Comparison of ENCODE assay signal across 8 mouse cellular contexts in genomic region chr11:117330076-117330950, GRCm38 (mm10).
DNase-seq lines count a peak whose midpoint lies in the region; ATAC-seq lines count a peak whose summit lies in the region.

No protein-coding gene starts in this region.

- H3K36me3 ChIP-seq in kidney, embryonic 15.5 days: no peaks in the 10 kb centered on the region
- H3K36me3 ChIP-seq in hindbrain, embryonic 14.5 days (replicated peaks; ENCODE audit: control insufficient read depth, insufficient read depth): no peaks in the 10 kb centered on the region
- peaks cover 5% of the 10 kb centered on the region for H3K36me3 ChIP-seq in midbrain, embryonic 10.5 days

- no peaks in the 10 kb centered on the region for H3K27me3 ChIP-seq in kidney, embryonic 15.5 days
- H3K27me3 ChIP-seq in hindbrain, embryonic 14.5 days (ENCODE audit: control insufficient read depth, insufficient read depth, low read length): no peaks in the 10 kb centered on the region
- H3K27me3 ChIP-seq in midbrain, embryonic 10.5 days (ENCODE audit: low read depth, poor library complexity, severe bottlenecking): no peaks in the 10 kb centered on the region

- peaks cover 89% of the 10 kb centered on the region for H3K4me1 ChIP-seq in kidney, embryonic 15.5 days
- H3K4me1 ChIP-seq in hindbrain, embryonic 14.5 days (replicated peaks; ENCODE audit: control insufficient read depth, insufficient read depth, low read length): peaks cover 53% of the 10 kb centered on the region
- H3K4me1 ChIP-seq in midbrain, embryonic 10.5 days: peaks cover 77% of the 10 kb centered on the region

- no peak for ATAC-seq in kidney, embryonic 15.5 days (replicated peaks; ENCODE audit: low FRiP score)
- ATAC-seq in hindbrain, embryonic 14.5 days (ENCODE audit: low FRiP score): no peak

- DNase-seq in kidney, adult 11 months: no peak
- peak; percentile 5 for DNase-seq in ZHBTc4 (ENCODE audit: low read depth, low spot score)
- DNase-seq in hindbrain, embryonic 14.5 days (ENCODE audit: low spot score): no peak
- no peak for DNase-seq in midbrain, embryonic 10.5 days (ENCODE audit: low spot score)
- DNase-seq in embryo, embryonic 10.5 days (ENCODE audit: low spot score): no peak
- no peak for DNase-seq in cerebellum, adult 18-20 months
- DNase-seq in B cell, adult 2 months: no peak

- H3K4me2 ChIP-seq in kidney, embryonic 15.5 days: no peak overlapping the region; the same call in 1 of the 2 replicates
- peak overlapping the region; percentile 92 for H3K4me2 ChIP-seq in hindbrain, embryonic 14.5 days (replicated peaks)

- no peaks in the 10 kb centered on the region for H3K9me3 ChIP-seq in kidney, embryonic 15.5 days (replicated peaks)
- H3K9me3 ChIP-seq in hindbrain, embryonic 14.5 days (ENCODE audit: control insufficient read depth, low read length): no peaks in the 10 kb centered on the region
- no peaks in the 10 kb centered on the region for H3K9me3 ChIP-seq in midbrain, embryonic 10.5 days (replicated peaks)

- H3K27ac ChIP-seq in kidney, embryonic 15.5 days: peak overlapping the region; percentile 89
- peak overlapping the region; percentile 97 for H3K27ac ChIP-seq in hindbrain, embryonic 14.5 days
- H3K27ac ChIP-seq in midbrain, embryonic 10.5 days (replicated peaks): peak overlapping the region; percentile 98

- 63% methylated on average over 12 of the region's 12 CpGs for WGBS in kidney, embryonic 15.5 days
- whole genome bisulfite sequencing in hindbrain, embryonic 14.5 days: 77% methylated on average over 12 of the region's 12 CpGs
- 70% methylated on average over 12 of the region's 12 CpGs for WGBS in midbrain, embryonic 10.5 days

- no peak overlapping the region for H3K9ac ChIP-seq in kidney, embryonic 15.5 days
- H3K9ac ChIP-seq in hindbrain, embryonic 14.5 days: no peak overlapping the region

- H3K4me3 ChIP-seq in kidney, embryonic 15.5 days (replicated peaks): no peak overlapping the region
- H3K4me3 ChIP-seq in hindbrain, embryonic 14.5 days (replicated peaks; ENCODE audit: low read length): no peak overlapping the region
- peak overlapping the region; percentile 74 for H3K4me3 ChIP-seq in midbrain, embryonic 10.5 days
